Mouse (Mus musculus) spleen, adult 2 months (tissue): ENCODE measurements at regions not wholly inside any gene's neighbourhood (a gene's known extent, or its start where the extent isn't known, plus 50 kb on each side); places are given as distances from the start of the nearest gene placed in this dataset.

Source experiments
- CTCF ChIP-seq: fragments of 200-500 bp; IDR thresholded peaks from 2 replicates; pipeline ENCODE4 v1.5.1; 2011; ENCODE audit warnings: mild to moderate bottlenecking, inconsistent platforms; ENCODE audit not compliant: insufficient read depth, insufficient read length, insufficient replicate concordance; ENCODE audit errors: extremely low read depth
- POLR2A ChIP-seq: fragments of 200-500 bp; IDR thresholded peaks from 2 replicates; pipeline ENCODE4 v1.6.1; 2011; ENCODE audit warnings: low read depth, low read length, inconsistent platforms

GRCm38 (mm10) chr16:51917540-51917939, 113.5 kb upstream of the Cblb start:
- no peak for TF ChIP-seq CTCF
- TF ChIP-seq POLR2A = no peak
